Mouse (Mus musculus) G1E (cell line): ENCODE measurements at regions not wholly inside any gene's neighbourhood (a gene's known extent, or its start where the extent isn't known, plus 50 kb on each side); places are given as distances from the start of the nearest gene placed in this dataset.

Experiments
- ATAC-seq: 2 replicates; pipeline ENCODE4 v1.8.0; 2016; ENCODE audit warnings: mild to moderate bottlenecking; ENCODE audit not compliant: insufficient number of reproducible peaks, poor library complexity, low FRiP score, severe bottlenecking; ENCODE audit errors: extremely low read depth
- DNase-seq: peaks from one replicate; pipeline ENCODE4 v3.0.0; 2012; ENCODE audit warnings: low spot score
- H3K27me3 ChIP-seq: 2 replicates; pipeline ENCODE4 v1.6.1; 2012; ENCODE audit warnings: mild to moderate bottlenecking, low read length, inconsistent platforms; ENCODE audit not compliant: insufficient read depth
- H3K36me3 ChIP-seq: replicated peaks from 2 replicates; pipeline ENCODE3; 2012; ENCODE audit warnings: mild to moderate bottlenecking, inconsistent platforms
- H3K4me1 ChIP-seq: 2 replicates; pipeline ENCODE4 v1.6.1; 2012; ENCODE audit warnings: low read depth, low read length, inconsistent platforms, mixed read lengths; ENCODE audit not compliant: insufficient read depth
- H3K4me3 ChIP-seq: 2 replicates; pipeline ENCODE4 v1.5.1; 2012; ENCODE audit warnings: low read depth, mild to moderate bottlenecking, inconsistent platforms, low read length, moderate library complexity, mixed read lengths
- H3K9me3 ChIP-seq: replicated peaks from 2 replicates; pipeline ENCODE4 v1.6.1; 2012; ENCODE audit warnings: inconsistent platforms
- CTCF ChIP-seq: IDR thresholded peaks from 2 replicates; pipeline ENCODE4 v1.5.1; 2012; ENCODE audit warnings: low read depth, low read length, inconsistent platforms, mixed read lengths
- GATA1 ChIP-seq: IDR thresholded peaks from 2 replicates; pipeline ENCODE4 v1.6.1; 2012; ENCODE audit warnings: borderline replicate concordance, low read length, inconsistent platforms, mixed read lengths
- GATA2 ChIP-seq: IDR thresholded peaks from 2 replicates; pipeline ENCODE4 v1.6.1; 2012; ENCODE audit warnings: low read depth, low read length, inconsistent platforms, borderline replicate concordance
- POLR2AphosphoS5 ChIP-seq: IDR thresholded peaks from 2 replicates; pipeline ENCODE4 v1.6.1; 2012; ENCODE audit warnings: low read depth, low read length, inconsistent platforms; ENCODE audit not compliant: insufficient replicate concordance
- TAL1 ChIP-seq: conservative IDR thresholded peaks from 2 replicates; pipeline ENCODE4 v1.6.1; 2012; ENCODE audit warnings: low read depth, low read length, inconsistent platforms, mixed read lengths

- H3K36me3 ChIP-seq, result no peaks in the 10 kb centered on the region
- ATAC-seq, result no peak
- no peaks in the 10 kb centered on the region for H3K4me1 ChIP-seq
- no peak for DNase-seq
- TF ChIP-seq TAL1, result no peak
- TF ChIP-seq GATA2, result no peak
- TF ChIP-seq POLR2AphosphoS5, result no peak
- TF ChIP-seq CTCF, result no peak
- TF ChIP-seq GATA1, result no peak
- no peak overlapping the region for H3K4me3 ChIP-seq
- no peaks in the 10 kb centered on the region for H3K9me3 ChIP-seq
- no peaks in the 10 kb centered on the region for H3K27me3 ChIP-seq
Observed at GRCm38 (mm10) chr1:35000801-35001200, 151.0 kb downstream of the Plekhb2 start.

GRCm38 (mm10) chr1:35017471-35017870, 167.7 kb downstream of the Plekhb2 start:
- ATAC-seq (no peak), DNase-seq (peak; percentile 8)
- H3K36me3 ChIP-seq, result no peaks in the 10 kb centered on the region
- no peaks in the 10 kb centered on the region for H3K9me3 ChIP-seq
- TF ChIP-seq GATA1 (no peak), TAL1 (no peak), POLR2AphosphoS5 (no peak), CTCF (no peak), GATA2 (no peak)
- H3K4me1 ChIP-seq, result no peaks in the 10 kb centered on the region
- no peak overlapping the region for H3K4me3 ChIP-seq
- no peaks in the 10 kb centered on the region for H3K27me3 ChIP-seq

GRCm38 (mm10) chr1:35032619-35033018, 182.8 kb downstream of the Plekhb2 start:
- DNase-seq (no peak), ATAC-seq (no peak)
- H3K9me3 ChIP-seq, result no peaks in the 10 kb centered on the region
- no peaks in the 10 kb centered on the region for H3K36me3 ChIP-seq
- H3K4me3 ChIP-seq, result no peak overlapping the region
- H3K4me1 ChIP-seq, result no peaks in the 10 kb centered on the region
- no peaks in the 10 kb centered on the region for H3K27me3 ChIP-seq
- TF ChIP-seq GATA1 (no peak), TAL1 (no peak), CTCF (no peak)

DNA sequence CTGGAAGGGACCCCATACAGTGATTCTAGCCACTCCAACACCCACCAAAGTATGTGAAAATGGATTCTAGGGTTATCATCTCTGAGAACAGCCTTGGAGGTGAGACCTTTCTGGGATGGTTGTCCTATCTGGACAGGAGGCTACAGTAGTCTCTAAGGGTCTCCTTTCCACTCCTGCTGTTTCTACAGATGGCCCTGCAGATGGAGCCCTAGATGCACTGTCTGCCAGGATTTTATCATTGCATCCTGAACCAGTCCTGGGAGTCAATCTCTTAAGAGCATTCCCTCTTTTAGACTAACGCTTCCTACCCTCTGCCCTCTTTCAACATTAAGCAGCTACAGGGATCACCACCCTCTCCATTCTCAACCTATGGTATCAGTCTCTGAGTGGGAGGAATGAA, 223.0 kb downstream of the Plekhb2 start:
- TF ChIP-seq TAL1, result no peak
- TF ChIP-seq POLR2AphosphoS5, result no peak
- TF ChIP-seq CTCF, result no peak
- no peak for TF ChIP-seq GATA1
- Histone ChIP-seq H3K4me1 (no peaks in the 10 kb centered on the region), H3K9me3 (no peaks in the 10 kb centered on the region), H3K27me3 (no peaks in the 10 kb centered on the region), H3K4me3 (no peak overlapping the region), H3K36me3 (no peaks in the 10 kb centered on the region)
- no peak for DNase-seq
- ATAC-seq, result no peak

DNA sequence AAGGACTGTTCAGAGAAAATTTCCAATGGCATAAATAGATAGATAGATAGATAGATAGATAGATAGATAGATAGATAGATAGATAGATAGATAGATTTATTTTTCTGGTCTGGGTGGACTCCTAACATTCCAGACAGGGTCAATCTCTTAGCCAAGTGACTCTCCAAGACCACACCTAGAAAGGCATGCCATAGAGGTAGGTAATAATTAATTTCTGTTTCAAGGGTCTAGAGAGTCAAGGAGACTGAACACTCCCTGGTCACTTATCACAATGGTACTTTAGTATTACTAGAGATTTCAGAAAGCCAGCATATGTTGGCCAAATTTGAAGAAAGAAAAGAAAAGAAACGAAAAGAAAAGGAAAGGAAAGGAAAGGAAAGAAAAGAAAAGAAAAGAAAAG, 245.1 kb downstream of the Plekhb2 start:
- Histone ChIP-seq H3K9me3 (no peaks in the 10 kb centered on the region), H3K27me3 (no peaks in the 10 kb centered on the region), H3K4me1 (no peaks in the 10 kb centered on the region), H3K36me3 (no peaks in the 10 kb centered on the region), H3K4me3 (no peak overlapping the region)
- DNase-seq (no peak), ATAC-seq (no peak)
- no peak for TF ChIP-seq TAL1
- TF ChIP-seq POLR2AphosphoS5, result no peak
- TF ChIP-seq GATA2, result no peak
- TF ChIP-seq GATA1, result no peak
- no peak for TF ChIP-seq CTCF

DNA sequence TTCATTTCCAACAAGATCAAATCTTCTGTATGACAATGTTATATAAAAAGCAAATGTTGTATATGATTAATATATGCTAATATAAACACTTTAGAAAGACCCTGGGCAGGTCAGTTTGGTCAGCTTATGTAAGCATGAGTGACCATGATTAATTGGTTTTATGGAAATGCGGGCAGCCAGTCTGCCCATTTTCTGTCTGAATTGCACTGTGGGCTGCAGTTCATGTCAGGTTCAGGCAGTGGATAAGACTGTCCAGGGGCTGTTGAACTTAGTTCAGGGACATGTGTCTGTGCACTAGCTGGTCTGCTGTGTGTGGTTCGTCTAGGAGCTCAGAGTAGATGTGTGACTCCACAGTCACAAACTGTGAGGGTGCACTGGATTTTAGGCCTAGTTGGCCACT, 246.0 kb downstream of the Plekhb2 start:
- Histone ChIP-seq H3K4me3 (no peak overlapping the region), H3K36me3 (no peaks in the 10 kb centered on the region), H3K4me1 (no peaks in the 10 kb centered on the region), H3K9me3 (no peaks in the 10 kb centered on the region), H3K27me3 (no peaks in the 10 kb centered on the region)
- ATAC-seq (no peak), DNase-seq (no peak)
- TF ChIP-seq POLR2AphosphoS5, result no peak
- no peak for TF ChIP-seq TAL1
- no peak for TF ChIP-seq GATA2
- TF ChIP-seq CTCF, result no peak
- TF ChIP-seq GATA1, result no peak

GRCm38 (mm10) chr1:35106665-35107064, 256.9 kb downstream of the Plekhb2 start:
- no peaks in the 10 kb centered on the region for H3K4me1 ChIP-seq
- no peak overlapping the region for H3K4me3 ChIP-seq
- no peaks in the 10 kb centered on the region for H3K36me3 ChIP-seq
- no peaks in the 10 kb centered on the region for H3K9me3 ChIP-seq
- DNase-seq (no peak), ATAC-seq (no peak)
- no peak for TF ChIP-seq TAL1
- TF ChIP-seq POLR2AphosphoS5, result no peak
- no peaks in the 10 kb centered on the region for H3K27me3 ChIP-seq
